Mouse (Mus musculus): ENCODE data around the gene Akap1.

- TF ChIP-seq CTCF (IDR thresholded peaks at IDR 0.05; ENCODE audit: low read depth, low read length) (no peak), POLR2AphosphoS5 (IDR thresholded peaks at IDR 0.05; ENCODE audit: insufficient replicate concordance, low read depth, low read length) (no peak), TAL1 (conservative IDR thresholded peaks at IDR 0.05; ENCODE audit: low read depth, low read length) (no peak)
These were observed 2.0 kb downstream of the Akap1 start for GRCm38 (mm10) chr11:88862355-88862754.

Measured in G1E (cell line).